Mouse (Mus musculus) liver, postnatal 0 days (tissue): ENCODE measurements around the gene Nxpe4. TPM values are rescaled to one million over a fixed set of nuclear protein-coding genes. Genes with fewer than 3 reads are reported as not detected.

Experiments
- ATAC-seq: fragments of 200-750 bp; cut with Nextera tagmentation; 2 replicates; pipeline ENCODE4 v1.8.0; 2017; ENCODE audit warnings: mild to moderate bottlenecking, moderate library complexity
- DNase-seq: peaks from one replicate; pipeline ENCODE4 v3.0.0-alpha.2; 2016
- H3K27ac ChIP-seq: fragments of 300-500 bp; sonication (generic); 2 replicates; pipeline ENCODE4 v1.5.1; 2014; ENCODE audit warnings: antibody characterized with exemption, moderate library complexity, mild to moderate bottlenecking, low read depth
- H3K27me3 ChIP-seq: fragments of 300-500 bp; sonication (generic); 2 replicates; pipeline ENCODE4 v1.6.1; 2014; ENCODE audit warnings: low read length, control low read depth, mixed read lengths; ENCODE audit not compliant: insufficient read depth
- H3K36me3 ChIP-seq: fragments of 300-500 bp; sonication (generic); replicated peaks from 2 replicates; pipeline ENCODE4 v1.6.1; 2014; ENCODE audit warnings: mild to moderate bottlenecking, control low read depth, low read length, moderate library complexity, mixed read lengths; ENCODE audit not compliant: insufficient read depth
- H3K4me1 ChIP-seq: fragments of 300-500 bp; sonication (generic); 2 replicates; pipeline ENCODE4 v1.6.1; 2014; ENCODE audit warnings: antibody characterized with exemption, mild to moderate bottlenecking, control low read depth; ENCODE audit not compliant: insufficient read depth
- H3K4me2 ChIP-seq: fragments of 300-500 bp; sonication (generic); 2 replicates; pipeline ENCODE4 v1.6.1; 2014; ENCODE audit warnings: low read depth, mild to moderate bottlenecking, low read length, moderate library complexity, mixed read lengths
- H3K4me3 ChIP-seq: fragments of 300-500 bp; sonication (generic); 2 replicates; pipeline ENCODE4 v1.5.1; 2014; ENCODE audit warnings: low read depth, low read length
- H3K9ac ChIP-seq: fragments of 300-500 bp; sonication (generic); replicated peaks from 2 replicates; pipeline ENCODE4 v1.6.1; 2014; ENCODE audit warnings: mild to moderate bottlenecking, moderate library complexity
- H3K9me3 ChIP-seq: fragments of 300-500 bp; sonication (generic); 2 replicates; pipeline ENCODE4 v1.6.1; 2016; ENCODE audit warnings: mild to moderate bottlenecking, control low read depth, low read length, mixed read lengths
- CTCF ChIP-seq: sonication (generic); IDR thresholded peaks from 2 replicates; pipeline ENCODE4 v1.5.1; 2016; ENCODE audit warnings: antibody characterized with exemption, low read depth
- EP300 ChIP-seq: IDR thresholded peaks from 2 replicates; pipeline ENCODE4 v1.6.1; 2016; ENCODE audit warnings: antibody characterized with exemption, low read depth, mild to moderate bottlenecking
- WGBS: fragments of 180-500 bp; shearing (Covaris S2); extraction: QIAGEN DNeasy Blood & Tissue Kit; methylation state at CpG from one replicate; pipeline ENCODE4 v1.1.7; 2014; ENCODE audit not compliant: insufficient replicate concordance; 5-methylcytosine and 5-hydroxymethylcytosine counted together
- polyA plus RNA-seq: library from polyadenylated mRNA; unstranded; fragments of >200 nt; fragmentation: Nextera tagmentation; extraction: Ambion mirVana; gene quantifications from 2 replicates; pipeline ENCODE4 v1.2.1, GENCODE M21; 2015

The Nxpe4 gene
- polyA plus RNA-seq, 1 experiment from 2014 or later = 3.3 TPM

DNA sequence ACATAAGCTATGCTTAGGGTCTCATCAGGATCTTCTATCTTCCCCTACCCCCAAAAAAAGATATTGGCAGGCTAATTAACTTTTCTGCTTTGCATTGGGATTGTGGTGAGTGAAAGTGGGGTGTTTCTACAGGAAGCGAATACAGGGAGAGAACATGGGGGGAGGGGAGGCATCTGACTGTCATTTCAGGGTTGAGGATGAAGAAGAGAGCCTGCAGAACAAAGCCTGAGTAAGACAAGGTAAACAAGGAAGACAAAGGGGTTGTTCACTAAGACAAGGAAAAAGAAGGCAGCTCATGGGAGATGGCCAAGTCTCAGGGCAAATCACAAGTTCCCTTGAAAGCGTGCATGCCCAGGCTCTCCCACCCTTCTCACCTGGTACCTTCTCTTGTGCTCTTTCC is 256.6 kb downstream of the Nxpe4 start:
- ATAC-seq = no peak
- Histone ChIP-seq H3K4me1 (0 out of 2 replicates have a peak, but pooled peaks cover 2% of the 10 kb centered on the region), H3K9me3 (no peaks in the 10 kb centered on the region), H3K27me3 (no peaks in the 10 kb centered on the region), H3K4me3 (no peak overlapping the region), H3K4me2 (no peak overlapping the region), H3K9ac (no peak overlapping the region), H3K27ac (no peak overlapping the region), H3K36me3 (no peaks in the 10 kb centered on the region)
- DNase-seq = no peak
- TF ChIP-seq CTCF (no peak), EP300 (no peak)
- WGBS = 64% methylated on average over 2 of the region's 2 CpGs

DNA sequence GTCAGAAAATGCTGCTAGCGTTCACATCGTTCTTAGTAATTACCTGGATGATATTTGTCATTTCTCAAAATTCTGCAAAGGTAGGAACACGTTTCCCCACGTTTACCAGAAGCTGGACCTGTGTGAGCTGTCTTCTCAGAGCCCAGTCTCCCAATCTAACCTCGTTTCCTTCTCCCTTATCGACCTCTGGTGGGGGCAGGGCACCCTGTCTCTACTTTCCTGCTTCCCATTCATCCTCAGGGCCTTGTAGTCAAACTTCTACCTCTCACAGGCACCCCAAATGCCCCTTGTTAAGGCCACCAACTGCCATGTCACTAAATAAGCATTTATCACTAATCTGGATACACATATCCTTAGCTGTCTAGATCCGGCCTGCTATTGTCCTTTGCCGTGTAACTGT is 257.0 kb downstream of the Nxpe4 start:
- Histone ChIP-seq H3K9me3 (no peaks in the 10 kb centered on the region), H3K4me2 (no peak overlapping the region), H3K4me1 (0 out of 2 replicates have a peak, but pooled peaks cover 2% of the 10 kb centered on the region), H3K4me3 (no peak overlapping the region), H3K27me3 (no peaks in the 10 kb centered on the region), H3K36me3 (no peaks in the 10 kb centered on the region), H3K27ac (no peak overlapping the region), H3K9ac (no peak overlapping the region)
- WGBS = 46% methylated on average over 8 of the region's 8 CpGs
- DNase-seq = no peak
- no peak for ATAC-seq
- TF ChIP-seq CTCF (no peak), EP300 (no peak)

DNA sequence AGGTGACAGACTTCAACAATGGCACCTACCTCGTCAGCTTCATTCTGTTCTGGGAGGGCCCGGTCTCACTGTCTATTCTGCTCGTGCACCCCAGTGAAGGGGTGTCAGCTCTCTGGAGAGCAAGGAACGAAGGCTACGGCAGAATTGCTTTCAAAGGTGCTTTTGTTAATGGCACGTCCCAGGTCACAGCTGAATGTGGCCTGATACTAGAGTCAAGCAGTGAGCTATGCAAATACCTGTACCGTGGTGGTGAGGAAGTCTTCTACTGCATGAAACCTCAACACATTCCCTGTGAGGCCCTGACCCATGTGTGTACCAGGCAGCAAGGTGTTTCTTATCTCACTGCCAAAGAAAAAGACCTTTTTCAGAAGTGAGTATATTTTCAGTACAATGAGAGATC is 258.6 kb downstream of the Nxpe4 start:
- 75% methylated on average over 7 of the region's 7 CpGs for WGBS
- ATAC-seq (no peak), DNase-seq (no peak)
- Histone ChIP-seq H3K27ac (no peak overlapping the region), H3K9me3 (no peaks in the 10 kb centered on the region), H3K4me3 (no peak overlapping the region), H3K36me3 (no peaks in the 10 kb centered on the region), H3K4me1 (no peaks in the 10 kb centered on the region), H3K27me3 (no peaks in the 10 kb centered on the region), H3K9ac (no peak overlapping the region), H3K4me2 (no peak overlapping the region)
- TF ChIP-seq EP300 (no peak), CTCF (no peak)

DNA sequence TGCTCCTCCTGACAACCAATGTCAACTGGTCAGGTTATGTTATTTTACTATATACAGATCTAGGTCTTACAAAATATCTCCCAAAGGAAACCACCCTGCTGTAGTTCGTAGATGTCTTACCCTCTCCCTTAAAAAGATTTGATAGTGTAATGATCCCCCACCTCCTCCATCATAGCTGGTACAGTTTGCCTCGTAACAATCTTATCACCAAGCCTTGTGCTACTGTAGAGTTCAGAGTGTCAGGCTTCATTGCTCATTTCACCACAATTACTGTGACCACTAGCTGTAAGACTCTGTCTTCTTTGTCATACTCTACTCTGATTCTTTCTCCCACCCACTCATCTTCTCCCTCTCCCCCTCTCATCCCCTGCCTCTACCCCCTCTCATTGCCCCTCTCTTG is 259.2 kb downstream of the Nxpe4 start:
- H3K4me3 ChIP-seq = no peak overlapping the region
- H3K27me3 ChIP-seq = no peaks in the 10 kb centered on the region
- no peaks in the 10 kb centered on the region for H3K36me3 ChIP-seq
- no peak for TF ChIP-seq CTCF
- no peak for TF ChIP-seq EP300
- no peaks in the 10 kb centered on the region for H3K9me3 ChIP-seq
- no peak overlapping the region for H3K4me2 ChIP-seq
- no peak overlapping the region for H3K27ac ChIP-seq
- no peaks in the 10 kb centered on the region for H3K4me1 ChIP-seq
- 59% methylated on average over 2 of the region's 2 CpGs for WGBS
- ATAC-seq (no peak), DNase-seq (no peak)
- no peak overlapping the region for H3K9ac ChIP-seq

GRCm38 (mm10) chr9:48421561-48421960 is 259.7 kb downstream of the Nxpe4 start:
- Histone ChIP-seq H3K27ac (no peak overlapping the region), H3K4me1 (no peaks in the 10 kb centered on the region), H3K4me2 (no peak overlapping the region), H3K9ac (no peak overlapping the region), H3K4me3 (no peak overlapping the region), H3K27me3 (no peaks in the 10 kb centered on the region), H3K36me3 (no peaks in the 10 kb centered on the region), H3K9me3 (no peaks in the 10 kb centered on the region)
- ATAC-seq (no peak), DNase-seq (no peak)
- TF ChIP-seq CTCF (no peak), EP300 (no peak)
- 74% methylated on average over 2 of the region's 2 CpGs for WGBS

DNA sequence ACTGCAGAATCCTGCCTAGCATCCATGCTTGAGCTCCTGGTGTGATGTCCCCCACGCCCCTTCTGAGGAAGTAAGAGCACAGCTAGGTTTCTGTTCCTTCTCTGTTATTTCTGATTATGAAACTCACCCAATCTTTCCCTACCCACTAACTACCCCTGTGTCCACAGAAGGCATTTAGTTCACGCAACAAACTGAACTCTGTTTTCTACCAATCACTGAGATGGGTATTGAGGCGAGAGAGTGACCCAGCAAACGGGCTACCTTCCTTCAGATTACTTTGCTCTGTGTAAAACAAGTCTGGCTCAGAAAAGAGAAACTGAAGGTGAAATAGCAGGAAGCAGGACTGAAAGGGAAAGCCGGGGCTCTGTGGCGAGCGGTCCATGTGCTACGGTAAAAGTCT is 260.6 kb downstream of the Nxpe4 start:
- Histone ChIP-seq H3K9ac (no peak overlapping the region), H3K4me1 (no peaks in the 10 kb centered on the region), H3K9me3 (no peaks in the 10 kb centered on the region), H3K4me3 (peak overlapping the region; percentile 17), H3K27ac (peak overlapping the region; percentile 52), H3K27me3 (no peaks in the 10 kb centered on the region), H3K36me3 (no peaks in the 10 kb centered on the region), H3K4me2 (peak overlapping the region; percentile 30)
- ATAC-seq (0 out of 2 replicates have a peak, but pooled peaks have one; percentile 12), DNase-seq (no peak)
- no peak for TF ChIP-seq CTCF
- TF ChIP-seq EP300 = no peak
- 42% methylated on average over 8 of the region's 8 CpGs for WGBS

DNA sequence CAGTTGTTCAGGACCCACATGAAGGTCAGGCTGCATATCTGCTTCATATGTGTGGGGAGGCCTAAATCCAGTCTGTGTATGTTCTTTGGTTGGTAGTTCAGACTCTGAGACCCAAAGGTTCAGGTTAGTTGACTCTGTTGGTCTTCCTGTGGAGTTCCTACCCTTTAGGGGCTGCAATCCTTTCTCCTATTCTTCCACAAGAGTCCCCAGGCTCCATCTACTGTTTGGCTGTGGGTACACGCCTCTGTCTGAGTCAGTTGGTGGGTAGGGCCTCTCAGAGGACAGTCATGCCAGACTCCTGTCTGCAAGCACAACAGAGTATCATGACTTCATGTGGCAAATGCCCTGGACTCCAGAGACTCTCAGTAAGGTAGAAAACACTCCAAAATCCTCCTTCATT is 261.4 kb downstream of the Nxpe4 start:
- Histone ChIP-seq H3K36me3 (no peaks in the 10 kb centered on the region), H3K4me2 (peak overlapping the region; percentile 30; the same call in 1 of the 2 replicates), H3K9ac (no peak overlapping the region), H3K4me3 (no peak overlapping the region), H3K9me3 (no peaks in the 10 kb centered on the region), H3K4me1 (no peaks in the 10 kb centered on the region), H3K27ac (peak overlapping the region; percentile 52; the same call in 1 of the 2 replicates), H3K27me3 (no peaks in the 10 kb centered on the region)
- WGBS = 12% methylated on average over 1 of the region's 1 CpGs
- TF ChIP-seq CTCF (peak; percentile 25; the same call in 1 of the 2 replicates), EP300 (no peak)
- DNase-seq (no peak), ATAC-seq (no peak)
